Mouse (Mus musculus): ENCODE data around the gene Olfr1295. TPM values are rescaled to one million over a fixed set of nuclear protein-coding genes. Genes with fewer than 3 reads are reported as not detected.

Gene Olfr1295
- polyA plus RNA-seq (2014; fragmentation: Nextera tagmentation; extraction: Ambion mirVana), result not detected in 2 replicates

GRCm38 (mm10) chr2:111569581-111569980 is at the start of gene Olfr1295:
TSS of gene Olfr1295 (minus strand) at chr2:111569681.
- no peaks in the 10 kb centered on the region for H3K27me3 ChIP-seq (ENCODE audit: control insufficient read depth, insufficient read depth, low read length)
- no peak within 1 kb of the TSS for H3K9ac ChIP-seq (ENCODE audit: low read depth, low read length)
- no peak within 1 kb of the TSS for H3K27ac ChIP-seq (ENCODE audit: low read depth, low read length)
- no peaks in the 10 kb centered on the region for H3K4me1 ChIP-seq (ENCODE audit: control insufficient read depth, insufficient read depth, low read length)
- no peak within 1 kb of the TSS for H3K4me3 ChIP-seq (ENCODE audit: low read depth, low read length)
- no peak for ATAC-seq (replicated peaks; ENCODE audit: insufficient number of reproducible peaks, low FRiP score, low TSS enrichment)
- H3K9me3 ChIP-seq (replicated peaks; ENCODE audit: control insufficient read depth, low read length), result no peaks in the 10 kb centered on the region
- no peak within 1 kb of the TSS for H3K4me2 ChIP-seq
- H3K36me3 ChIP-seq (ENCODE audit: control insufficient read depth, insufficient read depth, low read length), result no peaks in the 10 kb centered on the region

- 45% methylated on average over 1 of the region's 1 CpGs for WGBS (ENCODE audit: insufficient replicate concordance)
Observed at GRCm38 (mm10) chr2:111540191-111540590, 29.3 kb downstream of the Olfr1295 start, which contains the start of gene Olfr1294. TSS of gene Olfr1294 (minus strand) at chr2:111540291.

GRCm38 (mm10) chr2:111524903-111525302 is 44.6 kb downstream of the Olfr1295 start, which contains the start of gene Olfr1293-ps:
TSS of gene Olfr1293-ps (plus strand) at chr2:111525203.
- 84% methylated on average over 1 of the region's 1 CpGs for WGBS (ENCODE audit: insufficient replicate concordance)
- Histone ChIP-seq H3K9ac (ENCODE audit: low read depth, low read length) (no peak within 1 kb of the TSS), H3K9me3 (replicated peaks; ENCODE audit: control insufficient read depth, low read length) (no peaks in the 10 kb centered on the region), H3K4me2 (no peak within 1 kb of the TSS), H3K4me3 (ENCODE audit: low read depth, low read length) (no peak within 1 kb of the TSS), H3K27ac (ENCODE audit: low read depth, low read length) (no peak within 1 kb of the TSS), H3K4me1 (ENCODE audit: control insufficient read depth, insufficient read depth, low read length) (no peaks in the 10 kb centered on the region), H3K36me3 (ENCODE audit: control insufficient read depth, insufficient read depth, low read length) (no peaks in the 10 kb centered on the region), H3K27me3 (ENCODE audit: control insufficient read depth, insufficient read depth, low read length) (no peaks in the 10 kb centered on the region)
- ATAC-seq (replicated peaks; ENCODE audit: insufficient number of reproducible peaks, low FRiP score, low TSS enrichment), result no peak

More at GRCm38 (mm10) chr2:111540191-111540590, 29.3 kb downstream of the Olfr1295 start, which contains the start of gene Olfr1294:
- Histone ChIP-seq H3K36me3 (ENCODE audit: control insufficient read depth, insufficient read depth, low read length) (no peaks in the 10 kb centered on the region), H3K4me1 (ENCODE audit: control insufficient read depth, insufficient read depth, low read length) (no peaks in the 10 kb centered on the region), H3K9ac (ENCODE audit: low read depth, low read length) (no peak within 1 kb of the TSS), H3K4me2 (no peak within 1 kb of the TSS), H3K4me3 (ENCODE audit: low read depth, low read length) (no peak within 1 kb of the TSS), H3K27ac (ENCODE audit: low read depth, low read length) (no peak within 1 kb of the TSS), H3K27me3 (ENCODE audit: control insufficient read depth, insufficient read depth, low read length) (no peaks in the 10 kb centered on the region), H3K9me3 (replicated peaks; ENCODE audit: control insufficient read depth, low read length) (no peaks in the 10 kb centered on the region)
- ATAC-seq (replicated peaks; ENCODE audit: insufficient number of reproducible peaks, low FRiP score, low TSS enrichment), result no peak

- H3K9me3 ChIP-seq (replicated peaks; ENCODE audit: control insufficient read depth, low read length), result peaks cover 3% of the 10 kb centered on the region; the same call in 1 of the 2 replicates
- no peak for ATAC-seq (replicated peaks; ENCODE audit: insufficient number of reproducible peaks, low FRiP score, low TSS enrichment)
- 83% methylated on average over 10 of the region's 10 CpGs for WGBS (ENCODE audit: insufficient replicate concordance)
- H3K27ac ChIP-seq (ENCODE audit: low read depth, low read length), result no peak overlapping the region
- no peaks in the 10 kb centered on the region for H3K4me1 ChIP-seq (ENCODE audit: control insufficient read depth, insufficient read depth, low read length)
- H3K4me2 ChIP-seq, result no peak overlapping the region
- H3K27me3 ChIP-seq (ENCODE audit: control insufficient read depth, insufficient read depth, low read length), result no peaks in the 10 kb centered on the region
- H3K4me3 ChIP-seq (ENCODE audit: low read depth, low read length), result no peak overlapping the region
- no peak overlapping the region for H3K9ac ChIP-seq (ENCODE audit: low read depth, low read length)
- no peaks in the 10 kb centered on the region for H3K36me3 ChIP-seq (ENCODE audit: control insufficient read depth, insufficient read depth, low read length)
Observed at GRCm38 (mm10) chr2:111517451-111517850, 52.0 kb downstream of the Olfr1295 start.

Other genes starting within 250 kb of the Olfr1295 start
- not detected in 2 replicates for gene Olfr1281, start 243.2 kb downstream of the Olfr1295 start, polyA plus RNA-seq (2014; fragmentation: Nextera tagmentation; extraction: Ambion mirVana)
- not detected in 2 replicates for gene Olfr1282, start 233.6 kb downstream of the Olfr1295 start, polyA plus RNA-seq (2014; fragmentation: Nextera tagmentation; extraction: Ambion mirVana)
- not detected in 2 replicates for gene Olfr1283, start 202.9 kb downstream of the Olfr1295 start, polyA plus RNA-seq (2014; fragmentation: Nextera tagmentation; extraction: Ambion mirVana)
- gene Olfr1284, start 194.2 kb downstream of the Olfr1295 start, polyA plus RNA-seq (2014; fragmentation: Nextera tagmentation; extraction: Ambion mirVana), result not detected in 2 replicates
- not detected in 2 replicates for gene Olfr1286, start 146.6 kb downstream of the Olfr1295 start, polyA plus RNA-seq (2014; fragmentation: Nextera tagmentation; extraction: Ambion mirVana)
- not detected in 2 replicates for gene Olfr1287, start 120.5 kb downstream of the Olfr1295 start, polyA plus RNA-seq (2014; fragmentation: Nextera tagmentation; extraction: Ambion mirVana)
- gene Olfr1288, start 95.6 kb downstream of the Olfr1295 start, polyA plus RNA-seq (2014; fragmentation: Nextera tagmentation; extraction: Ambion mirVana), result not detected in 2 replicates
- gene Olfr1289, start 88.9 kb downstream of the Olfr1295 start, polyA plus RNA-seq (2014; fragmentation: Nextera tagmentation; extraction: Ambion mirVana), result not detected in 2 replicates
- 0.28 TPM in 1 of 2 replicates, not detected in the other for gene Olfr1290, start 75.9 kb downstream of the Olfr1295 start, polyA plus RNA-seq (2014; fragmentation: Nextera tagmentation; extraction: Ambion mirVana)
- gene Olfr1291-ps1, start 72.5 kb downstream of the Olfr1295 start, polyA plus RNA-seq (2014; fragmentation: Nextera tagmentation; extraction: Ambion mirVana), result 0.04 and 0.13 TPM in 2 replicates
- not detected in 2 replicates for gene Olfr1293-ps, start 44.5 kb downstream of the Olfr1295 start, polyA plus RNA-seq (2014; fragmentation: Nextera tagmentation; extraction: Ambion mirVana)
- not detected in 2 replicates for gene Olfr1294, start 29.4 kb downstream of the Olfr1295 start, polyA plus RNA-seq (2014; fragmentation: Nextera tagmentation; extraction: Ambion mirVana)
- gene Olfr1297, start 56.8 kb upstream of the Olfr1295 start, polyA plus RNA-seq (2014; fragmentation: Nextera tagmentation; extraction: Ambion mirVana), result not detected in 2 replicates
- not detected in 2 replicates for gene Olfr1298, start 79.5 kb upstream of the Olfr1295 start, polyA plus RNA-seq (2014; fragmentation: Nextera tagmentation; extraction: Ambion mirVana)
- not detected in 2 replicates for gene Olfr1299, start 91.7 kb upstream of the Olfr1295 start, polyA plus RNA-seq (2014; fragmentation: Nextera tagmentation; extraction: Ambion mirVana)
- gene Olfr1301, start 181.3 kb upstream of the Olfr1295 start, polyA plus RNA-seq (2014; fragmentation: Nextera tagmentation; extraction: Ambion mirVana), result not detected in 2 replicates
- not detected in 2 replicates for gene Olfr1302, start 207.7 kb upstream of the Olfr1295 start, polyA plus RNA-seq (2014; fragmentation: Nextera tagmentation; extraction: Ambion mirVana)